Mouse (Mus musculus): Measurements from ENCODE around the gene Clec10a.

DNA sequence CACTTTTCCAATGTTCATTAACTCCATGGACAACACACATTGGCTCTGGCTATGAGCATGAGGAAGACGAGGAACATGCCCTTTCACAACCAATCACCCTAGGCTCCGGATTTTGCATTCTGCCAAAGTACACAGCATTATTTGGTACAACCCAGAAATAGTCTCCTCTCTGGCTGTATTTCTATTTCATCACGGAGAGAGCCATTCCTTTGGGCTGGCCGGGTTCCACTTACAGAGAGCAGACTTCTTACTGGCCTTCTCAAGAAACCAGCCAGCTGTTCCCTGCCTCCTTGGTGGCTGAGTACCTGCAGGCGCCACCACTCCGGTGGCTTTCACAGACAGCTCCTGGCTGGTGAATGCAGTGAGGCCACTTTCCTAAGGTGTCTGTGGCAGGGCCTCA lies 56.4 kb downstream of the Clec10a start, which contains the start of gene Slc16a11:
- TF ChIP-seq POLR2A (IDR thresholded peaks at IDR 0.05; ENCODE audit: control insufficient read depth in 1 of 2, insufficient read depth in 1 of 2, low read depth in 1 of 2, low read length in 2 of 2, poor library complexity in 1 of 2) (no peak), CTCF (IDR thresholded peaks at IDR 0.05 in 2 of 3, conservative IDR thresholded peaks at IDR 0.05 in 1 of 3; ENCODE audit: control insufficient read depth in 1 of 3, insufficient read depth in 1 of 3, low read depth in 2 of 3, low read length in 3 of 3, poor library complexity in 1 of 3, severe bottlenecking in 1 of 3) (no peak), EP300 (IDR thresholded peaks at IDR 0.05; ENCODE audit: low read depth in 1 of 2, low read length in 2 of 2) (no peak), POLR2AphosphoS2 (IDR thresholded peaks at IDR 0.05; ENCODE audit: low read length) (no peak), MYC (IDR thresholded peaks at IDR 0.05; ENCODE audit: low read depth, low read length) (no peak), GATA1 (IDR thresholded peaks at IDR 0.05; ENCODE audit: low read depth, low read length) (no peak), ZC3H11A (IDR thresholded peaks at IDR 0.05; ENCODE audit: low read depth, low read length) (no peak), TAL1 (IDR thresholded peaks at IDR 0.05; ENCODE audit: low read length) (no peak), MEF2A (IDR thresholded peaks at IDR 0.05; ENCODE audit: extremely low read depth, insufficient replicate concordance, low read depth, low read length, poor library complexity, severe bottlenecking) (no peak), TCF12 (IDR thresholded peaks at IDR 0.05; ENCODE audit: low read depth, low read length) (no peak), ZMIZ1 (IDR thresholded peaks at IDR 0.05; ENCODE audit: low read depth, low read length) (no peak)

All from MEL (cell line).